Mouse (Mus musculus) testis, postnatal 14 days (tissue): ENCODE results near the gene Kpna3.
A peak's percentile ranks its signal among the peaks of the same experiment; 100 is the strongest.
"Not testable (repeated sequence)": the region's sequence is repeated elsewhere in the genome, so short reads cannot be mapped to it uniquely, and the experiment has no call there.

Experiments
- DNase-seq: peaks from one replicate; pipeline ENCODE4 v3.0.0; 2021; ENCODE audit warnings: low spot score

Gene Kpna3

GRCm38 (mm10) chr14:61394745-61395144 is 44.9 kb downstream of the Kpna3 start:
- DNase-seq = peak; percentile 13

GRCm38 (mm10) chr14:61390586-61390985 is 49.1 kb downstream of the Kpna3 start:
- no peak for DNase-seq

- DNase-seq = no peak
Observed at GRCm38 (mm10) chr14:61367290-61367689, 72.4 kb downstream of the Kpna3 start.

GRCm38 (mm10) chr14:61364656-61365055 is 75.0 kb downstream of the Kpna3 start:
- no peak for DNase-seq

- no peak for DNase-seq
Observed at GRCm38 (mm10) chr14:61363734-61364133, 75.9 kb downstream of the Kpna3 start.

- DNase-seq = no peak
Observed at GRCm38 (mm10) chr14:61362268-61362667, 77.4 kb downstream of the Kpna3 start.

GRCm38 (mm10) chr14:61360981-61361511 is 78.6 kb downstream of the Kpna3 start:
- DNase-seq = no peak

- peak; percentile 91 for DNase-seq
Observed at GRCm38 (mm10) chr14:61360131-61360980, 79.3 kb downstream of the Kpna3 start, which contains the start of gene Ebpl. TSS of gene Ebpl (minus strand) at chr14:61360439.

GRCm38 (mm10) chr14:61354251-61355235 is 85.1 kb downstream of the Kpna3 start:
- no peak for DNase-seq

GRCm38 (mm10) chr14:61350808-61351207 is 88.9 kb downstream of the Kpna3 start:
- DNase-seq = no peak

- DNase-seq = no peak
Observed at GRCm38 (mm10) chr14:61349876-61350275, 89.8 kb downstream of the Kpna3 start.

GRCm38 (mm10) chr14:61346827-61347698 is 92.6 kb downstream of the Kpna3 start:
- no peak for DNase-seq

GRCm38 (mm10) chr14:61344590-61344989 is 95.1 kb downstream of the Kpna3 start:
- DNase-seq = no peak

GRCm38 (mm10) chr14:61339381-61339780 is 100.3 kb downstream of the Kpna3 start:
- no peak for DNase-seq

GRCm38 (mm10) chr14:61330996-61331561 is 108.6 kb downstream of the Kpna3 start:
- peak; percentile 72 for DNase-seq

- no peak for DNase-seq
Observed at GRCm38 (mm10) chr14:61330591-61330990, 109.1 kb downstream of the Kpna3 start.

GRCm38 (mm10) chr14:61327618-61328450 is 111.8 kb downstream of the Kpna3 start:
- DNase-seq = peak; percentile 50

GRCm38 (mm10) chr14:61327007-61327406 is 112.7 kb downstream of the Kpna3 start:
- not testable (repeated sequence) for DNase-seq

- no peak for DNase-seq
Observed at GRCm38 (mm10) chr14:61322740-61323139, 116.9 kb downstream of the Kpna3 start.

GRCm38 (mm10) chr14:61321200-61321599 is 118.5 kb downstream of the Kpna3 start:
- DNase-seq = no peak
